Mouse (Mus musculus) testis, postnatal 14 days (tissue): Measurements from ENCODE around the gene Ifngr2.
A peak's percentile ranks its signal among the peaks of the same experiment; 100 is the strongest.

Experiments used
- DNase-seq: peaks from one replicate; pipeline ENCODE4 v3.0.0; 2021; ENCODE audit warnings: low spot score

The Ifngr2 gene

GRCm38 (mm10) chr16:91609501-91610245 is 62.8 kb downstream of the Ifngr2 start:
- DNase-seq: peak; percentile 77

GRCm38 (mm10) chr16:91611248-91611647 is 64.4 kb downstream of the Ifngr2 start:
- no peak for DNase-seq

GRCm38 (mm10) chr16:91612525-91612924 is 65.7 kb downstream of the Ifngr2 start:
- no peak for DNase-seq

GRCm38 (mm10) chr16:91614552-91614951 is 67.7 kb downstream of the Ifngr2 start:
- no peak for DNase-seq
